Mouse (Mus musculus): ENCODE data around the gene Txndc11.

The Txndc11 gene

GRCm38 (mm10) chr16:11104905-11105304, 29.5 kb downstream of the Txndc11 start:
- no peak for DNase-seq (ENCODE audit: low spot score in 2 of 2)

GRCm38 (mm10) chr16:11097301-11097700, 37.1 kb downstream of the Txndc11 start:
- no peak for DNase-seq (ENCODE audit: low spot score in 2 of 2)

GRCm38 (mm10) chr16:11093717-11094386, 40.6 kb downstream of the Txndc11 start:
- no peak for DNase-seq (ENCODE audit: low spot score in 2 of 2)

GRCm38 (mm10) chr16:11092523-11092922, 41.9 kb downstream of the Txndc11 start:
- peak in 1 of 2 experiments; percentile 71 for DNase-seq (ENCODE audit: low spot score in 2 of 2)

GRCm38 (mm10) chr16:11092061-11092460, 42.4 kb downstream of the Txndc11 start:
- DNase-seq (ENCODE audit: low spot score in 2 of 2) = no peak

- no peak for DNase-seq (ENCODE audit: low spot score in 2 of 2)
Observed at GRCm38 (mm10) chr16:11090836-11091570, 43.4 kb downstream of the Txndc11 start.

GRCm38 (mm10) chr16:11086856-11087588, 47.4 kb downstream of the Txndc11 start:
- no peak for DNase-seq (ENCODE audit: low spot score in 2 of 2)

- no peak for DNase-seq (ENCODE audit: low spot score in 2 of 2)
Observed at GRCm38 (mm10) chr16:11086299-11086698, 48.2 kb downstream of the Txndc11 start.

GRCm38 (mm10) chr16:11084181-11084580, 50.3 kb downstream of the Txndc11 start:
- DNase-seq (ENCODE audit: low spot score in 2 of 2) = no peak

GRCm38 (mm10) chr16:11078216-11078869, 56.1 kb downstream of the Txndc11 start:
- DNase-seq (ENCODE audit: low spot score in 2 of 2) = no peak

GRCm38 (mm10) chr16:11077601-11078201, 56.7 kb downstream of the Txndc11 start:
- no peak for DNase-seq (ENCODE audit: low spot score in 2 of 2)

GRCm38 (mm10) chr16:11073060-11073459, 61.4 kb downstream of the Txndc11 start:
- no peak for DNase-seq (ENCODE audit: low spot score in 2 of 2)

GRCm38 (mm10) chr16:11072454-11072853, 62.0 kb downstream of the Txndc11 start:
- DNase-seq (ENCODE audit: low spot score in 2 of 2) = no peak

GRCm38 (mm10) chr16:11071887-11072286, 62.6 kb downstream of the Txndc11 start:
- no peak for DNase-seq (ENCODE audit: low spot score in 2 of 2)

GRCm38 (mm10) chr16:11071176-11071575, 63.3 kb downstream of the Txndc11 start:
- no peak for DNase-seq (ENCODE audit: low spot score in 2 of 2)

GRCm38 (mm10) chr16:11069710-11070420, 64.6 kb downstream of the Txndc11 start:
- no peak for DNase-seq (ENCODE audit: low spot score in 2 of 2)

- no peak for DNase-seq (ENCODE audit: low spot score in 2 of 2)
Observed at GRCm38 (mm10) chr16:11069271-11069670, 65.2 kb downstream of the Txndc11 start.

- DNase-seq (ENCODE audit: low spot score in 2 of 2) = no peak
Observed at GRCm38 (mm10) chr16:11068666-11069065, 65.8 kb downstream of the Txndc11 start.

- peak in 1 of 2 experiments; percentile 61 for DNase-seq (ENCODE audit: low spot score in 2 of 2)
Observed at GRCm38 (mm10) chr16:11066833-11067191, 67.6 kb downstream of the Txndc11 start.

GRCm38 (mm10) chr16:11066029-11066832, 68.2 kb downstream of the Txndc11 start, which contains the start of gene Litaf:
Gene Litaf, minus strand, starts transcription at chr16:11066157.
- peak; percentile 96 to 97 for DNase-seq (ENCODE audit: low spot score in 2 of 2)

Measured in right cerebral cortex, postnatal 36 days (tissue).